Mouse (Mus musculus) kidney, adult 18-20 months (tissue): ENCODE results near the gene Olfr129.

Experiments
- DNase-seq: peaks from one replicate; pipeline ENCODE4 v3.0.0; 2021

The Olfr129 gene

GRCm38 (mm10) chr17:38059979-38060378 lies at the start of gene Olfr129:
Gene Olfr129 (minus strand): TSS chr17:38060079.
- DNase-seq, result no peak

- no peak for DNase-seq
These were observed 28.7 kb upstream of the Olfr129 start, which contains the start of gene Olfr131 for GRCm38 (mm10) chr17:38088593-38088992. Gene Olfr131 (minus strand): TSS chr17:38088693.

- no peak for DNase-seq
These were observed 22.5 kb upstream of the Olfr129 start for GRCm38 (mm10) chr17:38082364-38082763.

GRCm38 (mm10) chr17:38063621-38064020 lies 3.7 kb upstream of the Olfr129 start, which contains the start of gene Olfr130:
Gene Olfr130 (plus strand): TSS chr17:38063921.
- no peak for DNase-seq

- DNase-seq, result no peak
These were observed 33.6 kb downstream of the Olfr129 start for GRCm38 (mm10) chr17:38026297-38026696.

- no peak for DNase-seq
These were observed 43.5 kb downstream of the Olfr129 start for GRCm38 (mm10) chr17:38016341-38016740.

- DNase-seq, result no peak
These were observed 54.9 kb downstream of the Olfr129 start for GRCm38 (mm10) chr17:38004996-38005395.
